Mouse (Mus musculus) limb, embryonic 15.5 days (tissue): ENCODE results near the gene 1700088E04Rik. TPM values are rescaled to one million over a fixed set of nuclear protein-coding genes. Genes with fewer than 3 reads are reported as not detected.
A peak's percentile ranks its signal among the peaks of the same experiment; 100 is the strongest.

Experiments used
- ATAC-seq: fragments of 200-750 bp; cut with Nextera tagmentation; 2 replicates; pipeline ENCODE4 v1.8.0; 2017; ENCODE audit warnings: low read depth, moderate TSS enrichment; ENCODE audit not compliant: insufficient number of reproducible peaks, low FRiP score, low TSS enrichment
- H3K27ac ChIP-seq: fragments of 300-500 bp; sonication (generic); 2 replicates; pipeline ENCODE4 v1.5.1; 2015; ENCODE audit warnings: moderate library complexity, mild to moderate bottlenecking, inconsistent platforms
- H3K27me3 ChIP-seq: fragments of 300-500 bp; sonication (generic); 2 replicates; pipeline ENCODE4 v1.6.1; 2015; ENCODE audit warnings: inconsistent platforms
- H3K36me3 ChIP-seq: fragments of 300-500 bp; sonication (generic); 2 replicates; pipeline ENCODE4 v1.6.1; 2015; ENCODE audit warnings: inconsistent platforms
- H3K4me1 ChIP-seq: fragments of 300-500 bp; sonication (generic); 2 replicates; pipeline ENCODE4 v1.6.1; 2015; ENCODE audit warnings: inconsistent platforms
- H3K4me2 ChIP-seq: fragments of 300-500 bp; sonication (generic); 2 replicates; pipeline ENCODE4 v1.6.1; 2015; ENCODE audit warnings: mild to moderate bottlenecking, inconsistent platforms
- H3K4me3 ChIP-seq: fragments of 300-500 bp; sonication (generic); 2 replicates; pipeline ENCODE4 v1.5.1; 2015; ENCODE audit warnings: mild to moderate bottlenecking, inconsistent platforms
- H3K9ac ChIP-seq: fragments of 300-500 bp; sonication (generic); 2 replicates; pipeline ENCODE4 v1.6.1; 2015; ENCODE audit warnings: inconsistent platforms
- H3K9me3 ChIP-seq: fragments of 300-500 bp; sonication (generic); 2 replicates; pipeline ENCODE4 v1.6.1; 2016; ENCODE audit warnings: inconsistent platforms
- WGBS: fragments of 180-500 bp; shearing (Covaris S2); methylation state at CpG from one replicate; pipeline ENCODE4 v1.1.7; 2015; 5-methylcytosine and 5-hydroxymethylcytosine counted together
- polyA plus RNA-seq: library from polyadenylated mRNA; unstranded; fragments of >200 nt; fragmentation: Nextera tagmentation; extraction: Ambion mirVana; gene quantifications from 2 replicates; pipeline ENCODE4 v1.2.1, GENCODE M21; 2015

The 1700088E04Rik gene
- polyA plus RNA-seq, 1 experiment from 2014 or later: 6.3 TPM

DNA sequence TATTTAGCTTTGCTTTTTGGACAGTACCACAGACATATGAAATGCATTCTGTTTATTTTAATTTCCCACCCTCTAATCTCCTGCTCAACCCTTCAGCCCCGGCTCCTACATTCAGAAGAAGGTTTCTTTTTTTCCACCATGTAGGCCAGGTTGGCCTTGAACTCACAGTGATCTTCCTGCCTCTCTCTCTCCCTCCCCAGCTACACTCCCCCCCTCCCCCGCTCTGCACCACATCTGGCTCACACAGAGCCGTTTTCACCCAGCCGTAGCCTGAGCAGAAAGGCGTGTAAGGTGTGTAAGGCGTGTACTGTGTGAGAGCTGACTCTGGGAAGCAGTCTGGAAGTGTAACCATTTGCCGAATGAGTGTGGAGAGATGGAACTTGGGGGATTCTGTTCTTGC lies 11.7 kb downstream of the 1700088E04Rik start:
- H3K36me3 ChIP-seq: peaks cover 92% of the 10 kb centered on the region
- H3K4me3 ChIP-seq: no peak overlapping the region
- ATAC-seq: no peak
- H3K4me1 ChIP-seq: 0 out of 2 replicates have a peak, but pooled peaks cover 4% of the 10 kb centered on the region
- H3K9ac ChIP-seq: no peak overlapping the region
- H3K9me3 ChIP-seq: no peaks in the 10 kb centered on the region
- no peak overlapping the region for H3K4me2 ChIP-seq
- H3K27me3 ChIP-seq: no peaks in the 10 kb centered on the region
- no peak overlapping the region for H3K27ac ChIP-seq
- WGBS: 73% methylated on average over 7 of the region's 7 CpGs

DNA sequence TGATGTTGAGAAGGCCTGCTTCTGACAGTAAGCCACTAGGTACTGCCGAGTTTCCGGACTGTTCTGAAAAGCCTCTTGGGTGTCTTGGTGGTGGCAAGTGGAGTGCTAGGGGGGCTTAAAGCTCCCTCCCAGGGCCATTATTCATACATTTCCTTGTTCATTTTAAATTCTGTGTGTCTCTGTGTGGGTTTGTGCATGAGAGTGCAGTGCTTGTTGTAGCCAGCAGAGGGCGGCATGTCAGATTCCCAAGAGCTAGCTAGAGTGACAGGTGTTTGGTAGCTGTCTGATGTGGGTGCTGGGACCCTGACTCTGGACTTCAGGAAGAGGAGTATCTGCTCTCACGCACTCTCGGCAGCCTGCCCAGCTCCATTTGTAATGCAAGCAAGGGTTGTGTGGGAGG lies 12.8 kb downstream of the 1700088E04Rik start:
- Histone ChIP-seq H3K36me3 (peaks cover 95% of the 10 kb centered on the region), H3K9ac (no peak overlapping the region), H3K4me2 (no peak overlapping the region), H3K27me3 (no peaks in the 10 kb centered on the region), H3K4me1 (0 out of 2 replicates have a peak, but pooled peaks cover 4% of the 10 kb centered on the region), H3K27ac (no peak overlapping the region), H3K4me3 (no peak overlapping the region), H3K9me3 (no peaks in the 10 kb centered on the region)
- ATAC-seq: no peak
- 92% methylated on average over 5 of the region's 5 CpGs for WGBS

DNA sequence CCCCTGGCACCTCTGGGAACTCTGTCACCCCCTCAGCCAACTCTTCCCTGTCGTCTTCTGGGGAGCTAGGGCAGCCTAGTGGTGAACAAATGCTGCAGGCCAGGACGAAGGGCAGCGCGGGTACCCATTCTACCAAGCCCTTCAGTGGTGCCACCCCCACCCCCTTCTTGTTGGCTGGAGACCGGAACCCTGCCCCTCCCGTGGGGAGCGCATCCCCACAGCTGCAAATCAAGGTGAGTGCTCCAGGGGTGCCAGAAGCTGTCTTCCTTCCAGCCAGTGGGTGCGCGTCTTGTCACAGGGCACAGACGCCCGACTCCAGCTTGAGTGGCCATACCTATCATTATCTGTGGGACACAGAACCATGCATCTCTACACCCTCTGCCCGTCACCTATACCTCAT lies 14.0 kb downstream of the 1700088E04Rik start:
- WGBS: 94% methylated on average over 12 of the region's 12 CpGs

GRCm38 (mm10) chr15:79126217-79126932 lies 14.7 kb downstream of the 1700088E04Rik start:
- Histone ChIP-seq H3K9me3 (no peaks in the 10 kb centered on the region), H3K27me3 (no peaks in the 10 kb centered on the region), H3K9ac (no peak overlapping the region), H3K4me3 (no peak overlapping the region), H3K27ac (no peak overlapping the region), H3K4me1 (0 out of 2 replicates have a peak, but pooled peaks cover 4% of the 10 kb centered on the region), H3K36me3 (peaks cover 94% of the 10 kb centered on the region), H3K4me2 (no peak overlapping the region)
- WGBS: 79% methylated on average over 13 of the region's 13 CpGs
- no peak for ATAC-seq

More for the DNA sequence above, 14.0 kb downstream of the 1700088E04Rik start:
- Histone ChIP-seq H3K27me3 (no peaks in the 10 kb centered on the region), H3K9me3 (no peaks in the 10 kb centered on the region), H3K27ac (no peak overlapping the region), H3K4me3 (no peak overlapping the region), H3K4me2 (no peak overlapping the region), H3K4me1 (0 out of 2 replicates have a peak, but pooled peaks cover 4% of the 10 kb centered on the region), H3K36me3 (peaks cover 95% of the 10 kb centered on the region), H3K9ac (no peak overlapping the region)
- ATAC-seq: no peak

DNA sequence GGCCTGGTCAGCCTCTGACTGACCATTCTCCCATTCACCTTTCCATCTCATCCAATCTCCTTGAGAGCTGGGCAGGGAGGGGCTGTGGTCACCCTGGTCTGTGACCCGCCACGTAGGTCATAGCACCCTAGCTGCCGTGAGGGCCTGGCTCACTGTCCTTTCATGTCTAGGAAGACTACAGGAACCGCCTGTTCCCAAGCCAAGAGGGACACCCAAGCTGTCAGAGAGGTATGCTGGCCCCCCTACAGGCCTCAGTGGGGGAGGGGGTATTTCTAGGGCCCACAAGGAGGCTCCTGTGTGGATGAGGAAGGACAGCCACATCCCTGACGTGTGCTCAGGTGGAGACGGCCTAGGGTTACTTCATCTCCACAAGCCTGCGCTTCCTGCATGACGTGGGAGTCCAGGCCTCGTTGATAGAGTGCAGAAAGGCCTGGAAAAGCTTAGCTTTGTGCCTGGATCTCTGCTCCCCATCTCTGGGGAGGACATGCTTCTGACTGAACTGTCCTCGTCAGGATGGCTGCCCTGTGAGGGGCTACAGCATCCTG lies 16.6 kb downstream of the 1700088E04Rik start:
- ATAC-seq: no peak
- Histone ChIP-seq H3K4me3 (no peak overlapping the region), H3K27me3 (no peaks in the 10 kb centered on the region), H3K9me3 (no peaks in the 10 kb centered on the region), H3K27ac (no peak overlapping the region), H3K9ac (no peak overlapping the region), H3K36me3 (peaks cover 94% of the 10 kb centered on the region), H3K4me1 (no peaks in the 10 kb centered on the region), H3K4me2 (no peak overlapping the region)
- 76% methylated on average over 10 of the region's 10 CpGs for WGBS

- no peak overlapping the region for H3K27ac ChIP-seq
- no peaks in the 10 kb centered on the region for H3K27me3 ChIP-seq
- no peak overlapping the region for H3K9ac ChIP-seq
- no peaks in the 10 kb centered on the region for H3K4me1 ChIP-seq
- 87% methylated on average over 6 of the region's 6 CpGs for WGBS
- no peak for ATAC-seq
- H3K4me2 ChIP-seq: no peak overlapping the region
- no peak overlapping the region for H3K4me3 ChIP-seq
- H3K36me3 ChIP-seq: peaks cover 97% of the 10 kb centered on the region
- no peaks in the 10 kb centered on the region for H3K9me3 ChIP-seq
Observed at GRCm38 (mm10) chr15:79123751-79124150, 17.3 kb downstream of the 1700088E04Rik start.

- H3K9me3 ChIP-seq: no peaks in the 10 kb centered on the region
- no peak overlapping the region for H3K4me3 ChIP-seq
- no peak overlapping the region for H3K4me2 ChIP-seq
- ATAC-seq: no peak
- H3K27me3 ChIP-seq: no peaks in the 10 kb centered on the region
- no peak overlapping the region for H3K9ac ChIP-seq
- WGBS: 80% methylated on average over 13 of the region's 13 CpGs
- no peaks in the 10 kb centered on the region for H3K4me1 ChIP-seq
- H3K36me3 ChIP-seq: peaks cover 96% of the 10 kb centered on the region
- H3K27ac ChIP-seq: no peak overlapping the region
Observed at GRCm38 (mm10) chr15:79122546-79122945, 18.5 kb downstream of the 1700088E04Rik start.

GRCm38 (mm10) chr15:79122119-79122518 lies 18.9 kb downstream of the 1700088E04Rik start:
- H3K27ac ChIP-seq: no peak overlapping the region
- H3K4me3 ChIP-seq: no peak overlapping the region
- H3K4me2 ChIP-seq: no peak overlapping the region
- no peak for ATAC-seq
- no peaks in the 10 kb centered on the region for H3K9me3 ChIP-seq
- no peak overlapping the region for H3K9ac ChIP-seq
- no peaks in the 10 kb centered on the region for H3K27me3 ChIP-seq
- WGBS: 66% methylated on average over 4 of the region's 4 CpGs
- H3K4me1 ChIP-seq: no peaks in the 10 kb centered on the region
- H3K36me3 ChIP-seq: peaks cover 96% of the 10 kb centered on the region

GRCm38 (mm10) chr15:79119491-79119890 lies 21.6 kb downstream of the 1700088E04Rik start:
- H3K4me3 ChIP-seq: no peak overlapping the region
- 81% methylated on average over 9 of the region's 9 CpGs for WGBS
- no peak for ATAC-seq
- peaks cover 96% of the 10 kb centered on the region for H3K36me3 ChIP-seq
- H3K27me3 ChIP-seq: no peaks in the 10 kb centered on the region
- no peaks in the 10 kb centered on the region for H3K9me3 ChIP-seq
- H3K4me1 ChIP-seq: no peaks in the 10 kb centered on the region
- H3K4me2 ChIP-seq: no peak overlapping the region
- H3K27ac ChIP-seq: no peak overlapping the region
- no peak overlapping the region for H3K9ac ChIP-seq

DNA sequence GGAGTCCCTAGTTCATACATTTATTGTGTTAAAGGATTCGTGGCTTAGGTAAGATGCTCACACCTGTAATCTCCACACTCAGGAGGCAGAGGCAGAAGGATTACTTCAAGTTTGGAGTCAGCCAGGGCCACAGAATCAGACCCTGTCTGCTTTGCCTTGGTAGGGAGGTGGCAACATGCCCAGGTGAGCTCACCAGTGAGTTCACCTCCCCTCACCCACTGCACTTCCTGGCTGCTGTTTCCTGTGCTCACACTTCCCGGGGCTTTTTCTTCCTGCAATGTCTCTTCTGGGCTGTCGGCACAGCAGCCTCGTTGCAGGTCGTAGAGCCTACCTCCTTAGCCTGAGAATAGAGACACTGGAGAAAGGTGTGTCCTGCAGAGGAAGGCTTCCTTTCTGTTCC lies 25.8 kb downstream of the 1700088E04Rik start:
- peaks cover 17% of the 10 kb centered on the region for H3K4me1 ChIP-seq
- H3K36me3 ChIP-seq: peaks cover 62% of the 10 kb centered on the region
- no peak overlapping the region for H3K9ac ChIP-seq
- H3K9me3 ChIP-seq: no peaks in the 10 kb centered on the region
- no peak overlapping the region for H3K4me2 ChIP-seq
- H3K27me3 ChIP-seq: no peaks in the 10 kb centered on the region
- no peak for ATAC-seq
- H3K4me3 ChIP-seq: no peak overlapping the region
- WGBS: 52% methylated on average over 5 of the region's 5 CpGs
- no peak overlapping the region for H3K27ac ChIP-seq

GRCm38 (mm10) chr15:79111774-79112173 lies 29.3 kb downstream of the 1700088E04Rik start:
- Histone ChIP-seq H3K36me3 (peaks cover 30% of the 10 kb centered on the region), H3K4me1 (peaks cover 38% of the 10 kb centered on the region), H3K9ac (no peak overlapping the region), H3K4me2 (no peak overlapping the region), H3K27ac (no peak overlapping the region), H3K27me3 (no peaks in the 10 kb centered on the region), H3K9me3 (no peaks in the 10 kb centered on the region), H3K4me3 (no peak overlapping the region)
- WGBS: 74% methylated on average over 4 of the region's 4 CpGs
- ATAC-seq: no peak

DNA sequence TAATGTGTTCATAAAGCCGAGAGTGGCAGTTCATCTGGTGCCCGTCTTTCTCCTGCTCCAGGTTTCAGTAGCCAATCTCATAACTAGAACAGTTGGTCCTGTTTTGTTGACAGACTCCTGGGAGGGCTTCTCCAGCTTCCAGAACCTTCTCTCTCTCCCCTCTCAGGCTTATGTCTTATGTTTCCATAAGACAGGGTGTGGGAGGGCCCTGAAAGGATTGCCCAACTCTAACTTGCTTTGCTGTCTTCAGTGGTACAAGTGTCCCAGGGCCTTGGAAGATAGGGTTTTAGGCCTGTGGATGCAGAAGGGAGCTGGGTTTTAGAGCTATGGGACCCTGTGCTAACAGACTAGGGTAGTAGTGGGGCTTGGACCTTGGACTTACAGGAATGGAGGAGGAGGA lies 30.5 kb downstream of the 1700088E04Rik start:
- Histone ChIP-seq H3K9ac (no peak overlapping the region), H3K4me3 (peak overlapping the region; percentile 92), H3K4me1 (peaks cover 38% of the 10 kb centered on the region), H3K9me3 (no peaks in the 10 kb centered on the region), H3K4me2 (peak overlapping the region; percentile 91), H3K36me3 (peaks cover 17% of the 10 kb centered on the region), H3K27me3 (no peaks in the 10 kb centered on the region), H3K27ac (peak overlapping the region; percentile 93; the same call in 1 of the 2 replicates)
- 28% methylated on average over 2 of the region's 2 CpGs for WGBS
- no peak for ATAC-seq
